Mouse (Mus musculus) gastrocnemius, adult 18-20 months (tissue): ENCODE data around the gene Zfp180. TPM values are rescaled to one million over a fixed set of nuclear protein-coding genes. Genes with fewer than 3 reads are reported as not detected.
"Not testable (repeated sequence)": the region's sequence is repeated elsewhere in the genome, so short reads cannot be mapped to it uniquely, and the experiment has no call there.

Experiments used
- DNase-seq: peaks from one replicate; pipeline ENCODE4 v3.0.0; 2021; ENCODE audit warnings: low spot score
- long read RNA-seq, 2 experiments: library from polyadenylated mRNA; stranded (forward); transcript quantifications; one replicate each; pipeline ENCODE4 v2.0.0; 2021
- total RNA-seq, 2 experiments: library from RNA; stranded (reverse); gene quantifications; 2 replicates each; pipeline ENCODE4 v1.2.3; 2021

The Zfp180 gene
- total RNA-seq = 10 to 100 TPM; 17.1 to 17.2 TPM
- long read RNA-seq, experiment 1, transcript Zfp180-201 (5 exons, 3,901 nt) = major isoform, 12 of 13 reads
- long read RNA-seq, experiment 1, partial matches to known transcripts = 0 of 13 reads
- long read RNA-seq, experiment 1, other reads (novel, unspliced or antisense) = 1 of 13 reads
- long read RNA-seq, experiment 2, transcript Zfp180-201 (5 exons, 3,901 nt) = major isoform, 11 of 12 reads
- long read RNA-seq, experiment 2, partial matches to known transcripts = 0 of 12 reads
- long read RNA-seq, experiment 2, other reads (novel, unspliced or antisense) = 1 of 12 reads

DNA sequence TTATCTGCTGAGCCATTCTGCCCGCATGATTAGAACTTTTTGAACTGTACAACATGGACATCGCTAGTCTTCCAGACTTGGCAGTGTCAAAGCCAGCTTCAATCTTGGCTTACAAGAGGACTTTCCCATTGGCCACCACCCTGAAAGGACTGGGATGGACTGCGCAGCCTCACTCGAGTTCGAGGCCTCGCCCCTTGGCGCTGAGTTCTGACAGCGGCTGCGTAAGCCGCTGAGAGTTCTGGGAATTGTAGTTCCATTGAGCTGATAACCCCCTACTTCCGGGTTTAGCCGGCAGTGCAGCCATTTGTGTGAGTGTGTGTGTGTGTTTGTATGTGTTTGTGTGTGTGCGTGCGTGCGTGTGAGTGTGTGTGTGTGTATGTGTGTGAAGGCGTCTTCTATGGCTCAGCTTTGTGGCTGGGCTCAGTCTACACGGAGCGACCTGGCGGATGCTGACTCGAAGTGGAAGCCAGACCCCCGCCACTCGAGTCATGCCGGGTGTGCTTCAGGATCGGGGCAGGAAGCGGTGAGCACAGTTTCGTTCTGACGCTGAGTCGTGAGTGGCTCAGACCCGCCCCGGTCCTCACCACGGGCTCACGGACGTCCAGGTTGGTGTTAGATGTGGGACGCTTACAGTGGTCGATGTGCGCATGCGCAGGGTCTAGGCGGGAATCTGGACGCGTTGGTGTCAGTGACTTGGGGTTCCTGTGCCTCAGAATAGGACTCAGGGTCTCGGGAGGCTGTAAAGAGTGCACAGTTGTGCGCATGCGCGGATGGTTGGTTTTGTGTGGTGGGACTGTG, at the start of gene Zfp180:
Zfp180 (plus strand) TSS at position 291 of the 798 bp plus-strand sequence.
- DNase-seq = peak; percentile 97

DNA sequence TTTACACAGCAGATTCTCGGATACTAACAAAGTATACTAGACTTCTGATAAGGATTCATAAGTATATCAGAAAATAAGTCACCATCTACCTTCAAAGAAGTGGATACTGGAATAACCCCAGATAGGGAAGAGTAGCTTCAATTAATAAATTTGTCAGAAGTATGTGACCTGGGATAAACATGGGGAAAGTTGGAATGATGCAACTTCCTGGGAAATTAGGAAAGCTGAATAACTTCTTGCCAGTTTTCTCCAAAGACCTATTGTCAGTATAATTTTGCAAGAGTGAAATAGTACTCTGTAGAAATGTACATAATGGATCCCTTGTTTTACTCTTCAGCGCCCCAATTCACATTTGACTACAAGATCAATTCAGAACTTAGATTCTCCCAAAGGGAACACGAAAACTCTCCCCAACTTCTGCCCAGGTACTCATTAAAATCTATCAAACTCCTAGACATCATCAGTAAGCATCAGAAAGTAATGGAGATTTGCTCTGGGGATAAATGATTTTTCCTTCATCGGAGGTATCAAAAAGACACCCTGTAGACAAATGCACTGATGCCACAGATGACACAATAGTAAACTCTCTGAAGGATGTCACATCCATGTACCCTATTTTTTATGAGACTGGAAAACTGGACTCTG, 28.9 kb upstream of the Zfp180 start, which contains the start of gene Vmn1r183:
Vmn1r183 (plus strand) TSS at position 595 of the 645 bp plus-strand sequence.
- no peak for DNase-seq

DNA sequence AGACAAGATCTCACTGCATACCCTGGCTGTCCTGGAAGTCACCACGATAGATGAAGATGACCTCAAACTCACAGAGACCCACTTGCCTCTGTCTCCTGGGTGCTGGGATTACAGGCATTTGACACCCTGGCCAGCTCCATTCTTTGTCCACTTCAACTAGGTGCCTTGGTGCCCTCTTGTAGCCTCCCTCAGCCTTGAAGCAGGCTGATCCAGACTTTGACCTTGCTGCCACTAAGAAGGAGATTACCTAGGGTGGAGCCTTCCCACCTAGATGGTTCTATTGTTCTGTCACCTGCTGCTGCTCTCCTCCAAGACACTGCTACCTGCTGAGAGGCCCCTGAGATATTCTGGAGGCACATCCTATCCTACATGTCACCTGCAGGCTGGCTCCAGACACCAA, 7.3 kb upstream of the Zfp180 start:
- DNase-seq = not testable (repeated sequence)

DNA sequence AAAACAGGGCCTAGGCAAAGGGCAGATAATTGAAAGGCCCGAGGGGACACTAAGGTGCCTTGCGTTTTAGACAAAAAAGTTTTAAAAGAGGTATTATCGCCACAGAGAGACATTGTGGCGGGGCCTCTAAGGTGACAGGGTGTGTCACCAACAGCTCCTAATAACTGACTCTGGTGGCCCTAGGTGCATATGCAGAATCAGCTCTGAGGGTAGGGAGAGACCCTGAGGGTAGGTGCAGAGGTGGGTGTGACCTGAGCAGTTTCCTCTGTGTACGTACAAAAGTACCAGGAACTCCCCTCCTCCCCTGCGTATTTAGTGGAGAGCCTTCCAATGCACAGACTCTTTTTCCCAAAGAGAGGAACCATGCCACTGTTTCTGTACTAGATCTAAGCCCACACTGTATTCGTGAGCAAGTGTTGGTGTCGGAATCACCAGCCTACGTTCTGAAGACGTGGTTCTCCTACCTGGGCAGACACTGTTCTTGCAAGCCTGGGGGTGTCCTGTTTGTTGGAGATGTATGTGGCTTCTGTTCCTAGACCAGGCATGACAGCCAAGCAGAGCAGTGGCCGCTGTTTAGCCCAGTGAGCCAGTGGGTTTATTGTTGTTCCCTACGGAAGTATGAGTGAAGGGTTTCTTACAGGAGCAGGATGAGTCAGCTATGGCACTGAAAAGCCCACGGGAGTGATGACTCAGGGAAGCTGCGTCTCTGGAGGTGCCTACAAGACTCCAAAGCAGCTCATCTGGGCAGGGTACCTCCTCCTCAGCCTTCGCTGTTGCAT, 922 bp downstream of the Zfp180 start:
- DNase-seq = no peak

DNA sequence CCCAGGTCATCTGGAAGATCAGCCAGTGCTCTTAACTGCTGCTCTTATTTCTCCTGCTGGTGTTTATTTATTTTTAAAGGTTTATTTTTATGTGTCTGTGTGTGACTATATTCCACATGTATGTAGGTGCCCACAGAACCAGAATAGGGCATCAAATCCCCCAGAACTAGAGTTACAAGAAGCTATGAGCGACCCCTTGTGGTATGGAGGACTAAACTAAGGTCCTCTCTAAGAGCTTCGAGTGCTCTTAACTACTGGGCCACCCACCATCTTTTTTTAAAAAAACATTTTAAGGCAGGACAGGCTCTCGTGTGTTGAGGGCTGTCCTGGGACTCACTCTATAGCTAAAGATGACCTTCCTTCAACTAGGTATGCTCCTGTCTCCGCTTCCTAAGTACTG, 5.1 kb downstream of the Zfp180 start:
- DNase-seq = no peak

DNA sequence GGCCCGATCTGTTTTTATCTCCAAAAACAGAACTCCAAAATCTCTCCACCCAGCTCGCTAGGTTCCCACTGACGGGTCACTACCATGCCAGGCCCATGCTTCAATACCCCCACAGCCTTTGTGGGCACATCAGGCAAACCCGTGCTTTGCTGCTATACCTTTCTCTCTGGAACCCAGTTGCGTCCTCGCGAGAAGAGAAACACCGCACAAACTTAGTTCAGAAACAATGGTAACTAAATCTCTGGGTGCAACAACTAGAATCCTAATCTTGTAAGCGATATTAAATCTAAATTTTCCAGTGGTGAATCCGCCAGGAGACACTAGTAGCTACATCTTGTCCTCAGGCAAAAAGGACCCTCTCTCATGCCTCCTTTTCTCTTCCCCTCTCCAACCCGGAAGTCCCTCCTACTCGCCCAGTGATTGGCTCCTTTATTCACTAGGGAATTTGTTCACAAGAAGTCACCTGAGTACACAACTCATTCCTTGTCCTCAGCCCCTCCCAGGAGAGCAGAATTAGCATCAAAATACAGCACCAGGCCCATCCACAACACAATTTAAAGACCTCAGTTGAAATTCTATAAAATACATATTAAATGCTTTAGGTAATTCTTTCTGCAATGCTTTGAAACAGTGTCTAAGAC, 5.9 kb downstream of the Zfp180 start:
- DNase-seq = no peak

DNA sequence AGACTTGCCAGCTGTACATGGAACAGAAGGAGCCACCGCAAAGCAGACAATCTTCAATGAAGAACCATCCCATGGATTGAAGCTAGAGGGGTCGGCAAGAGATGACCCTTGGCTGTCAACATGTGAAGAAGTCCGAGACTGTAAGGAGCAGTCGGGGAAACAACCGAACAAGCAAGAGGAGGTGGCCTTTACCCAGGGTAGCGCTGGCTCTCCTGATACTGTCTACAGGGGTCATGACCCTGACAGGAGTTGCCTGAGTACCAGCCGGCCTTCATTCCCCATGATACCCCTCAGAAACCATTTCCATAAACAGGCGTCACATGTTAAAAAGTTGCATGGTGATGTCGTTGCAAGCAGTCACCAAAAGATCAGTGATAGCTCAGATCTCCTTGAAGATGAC, 22.7 kb downstream of the Zfp180 start:
- DNase-seq = no peak

DNA sequence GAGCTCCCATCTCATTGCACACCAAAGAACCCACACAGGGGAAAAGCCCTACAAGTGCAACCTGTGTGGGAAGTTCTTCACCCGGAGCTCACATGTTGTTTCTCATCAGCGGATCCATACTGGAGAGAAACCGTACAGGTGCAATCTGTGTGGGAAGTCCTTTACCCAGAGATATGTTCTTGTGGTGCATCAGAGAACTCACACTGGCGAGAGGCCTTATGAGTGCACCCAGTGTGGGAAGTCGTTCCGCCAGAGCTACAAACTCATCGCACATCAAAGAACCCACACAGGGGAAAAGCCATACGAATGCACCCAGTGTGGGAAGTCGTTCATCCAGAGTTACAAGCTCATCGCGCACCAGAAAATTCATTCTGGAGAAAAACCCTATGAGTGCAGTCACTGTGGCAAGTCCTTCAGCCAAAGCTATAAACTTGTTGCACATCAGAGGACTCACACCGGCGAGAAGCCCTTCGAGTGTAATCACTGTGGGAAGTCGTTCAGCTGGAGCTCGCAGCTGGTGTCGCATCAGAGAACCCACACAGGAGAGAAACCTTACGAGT, 23.5 kb downstream of the Zfp180 start:
- no peak for DNase-seq

DNA sequence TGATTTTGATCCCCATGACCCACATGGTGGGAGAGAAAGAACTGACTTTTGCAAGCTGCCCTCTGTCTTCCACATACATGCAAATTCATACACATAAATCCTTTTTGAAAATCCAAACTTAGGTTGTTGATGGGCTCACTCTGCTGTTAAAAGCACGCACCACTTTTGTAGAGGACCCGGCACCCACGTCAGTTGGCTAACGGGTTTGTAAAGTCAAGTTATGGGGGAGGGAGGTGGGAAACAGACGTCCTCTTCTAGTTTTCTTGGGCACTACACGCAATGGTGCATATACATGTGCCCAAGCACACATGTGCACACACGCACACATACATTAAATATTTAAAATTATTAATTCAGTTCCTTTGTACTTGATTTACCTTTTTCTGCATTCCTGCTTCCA, 29.1 kb downstream of the Zfp180 start:
- DNase-seq = no peak

DNA sequence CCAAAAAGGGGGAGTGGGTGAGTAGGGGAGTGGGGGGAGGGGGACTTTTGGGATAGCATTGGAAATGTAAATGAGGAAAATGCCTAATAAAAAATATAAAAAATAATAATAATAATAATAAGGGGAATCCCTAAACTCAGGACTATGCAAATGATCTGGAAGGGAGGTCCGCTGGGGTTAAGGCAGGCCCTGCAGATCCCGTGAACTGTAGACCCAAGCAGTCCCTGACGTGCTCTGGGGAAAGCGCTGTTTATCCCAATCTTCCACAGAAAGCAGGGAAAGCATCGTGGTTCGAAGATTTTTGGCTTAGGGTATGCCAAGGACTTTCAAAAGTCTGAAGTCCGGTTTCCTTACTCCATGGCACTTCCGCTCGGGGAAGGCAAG, 30.0 kb downstream of the Zfp180 start:
- DNase-seq = no peak

DNA sequence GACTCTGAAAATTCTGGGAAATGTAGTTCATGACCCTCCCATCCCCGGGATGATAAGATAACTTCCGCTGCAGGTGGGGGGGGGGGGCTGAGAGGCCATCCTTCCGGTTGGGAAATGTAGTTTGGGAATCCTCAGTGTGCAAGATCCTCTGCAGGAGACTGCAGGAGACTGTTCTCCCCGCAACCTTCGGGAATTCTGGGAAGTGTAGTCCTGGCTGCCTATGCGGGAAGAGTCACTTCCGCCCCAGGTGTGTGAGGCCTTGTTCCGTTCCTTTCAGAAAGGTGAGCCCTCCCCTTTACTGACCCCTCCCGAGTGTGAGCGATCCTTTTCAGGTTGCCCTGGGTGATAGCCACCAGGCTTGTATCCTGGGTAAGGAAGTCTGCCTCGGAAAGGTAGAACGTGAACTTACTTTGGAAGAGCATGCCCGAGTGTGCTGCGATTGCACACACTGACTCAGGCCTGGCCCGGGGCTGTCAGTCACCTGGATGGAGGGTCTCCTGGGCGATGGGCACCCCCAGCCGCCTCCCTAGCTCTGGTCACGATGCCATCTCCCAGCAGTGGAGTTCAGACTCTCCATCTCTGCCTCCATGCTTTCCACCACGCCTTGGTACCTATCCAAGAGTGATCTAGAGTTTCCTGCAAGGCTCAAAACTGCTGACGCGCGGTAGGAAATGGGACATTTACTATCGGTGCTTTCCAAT, 30.6 kb downstream of the Zfp180 start, which contains the start of gene Zfp112:
Zfp112 (plus strand) TSS at position 159 of the 701 bp plus-strand sequence.
- DNase-seq = peak; percentile 87

DNA sequence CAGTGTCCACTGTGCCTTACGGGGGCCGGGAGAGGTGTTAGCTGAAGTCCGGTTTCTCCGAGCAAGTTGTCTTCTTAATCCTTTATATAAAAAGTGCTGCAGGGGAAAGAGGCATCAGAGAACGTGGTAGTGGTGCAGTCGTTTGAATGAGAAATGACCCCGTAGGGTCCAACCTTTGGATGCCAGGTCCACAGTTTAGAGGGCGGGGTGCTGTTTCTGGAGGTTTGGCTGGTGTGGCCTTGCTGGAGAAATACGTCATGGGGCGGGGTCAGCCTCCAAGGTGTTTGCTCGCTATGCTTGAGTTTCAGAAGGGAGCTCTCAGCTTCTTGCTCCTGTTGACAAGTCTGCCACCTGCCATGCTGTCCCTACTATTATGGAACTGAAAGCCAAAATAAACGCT, 31.3 kb downstream of the Zfp180 start:
- peak; percentile 45 for DNase-seq

DNA sequence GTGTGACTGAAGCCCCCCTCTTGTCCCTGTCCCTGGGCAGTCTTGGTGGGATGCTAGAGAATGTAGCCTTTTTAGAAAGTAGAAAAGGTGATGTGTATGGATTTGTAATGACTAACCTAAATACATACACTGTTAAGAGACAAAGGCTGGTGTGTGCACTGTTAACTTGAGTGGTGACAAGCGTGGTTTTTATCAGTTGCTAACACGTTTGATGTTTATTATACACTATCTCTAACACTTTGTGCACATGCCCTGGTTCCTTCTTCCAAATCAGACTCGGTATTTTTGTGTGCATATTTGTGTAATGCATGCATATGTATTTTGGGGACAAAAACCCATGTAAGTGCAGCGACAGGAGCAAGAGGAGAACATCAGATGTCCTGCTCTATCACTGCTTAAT, 34.9 kb downstream of the Zfp180 start:
- no peak for DNase-seq

DNA sequence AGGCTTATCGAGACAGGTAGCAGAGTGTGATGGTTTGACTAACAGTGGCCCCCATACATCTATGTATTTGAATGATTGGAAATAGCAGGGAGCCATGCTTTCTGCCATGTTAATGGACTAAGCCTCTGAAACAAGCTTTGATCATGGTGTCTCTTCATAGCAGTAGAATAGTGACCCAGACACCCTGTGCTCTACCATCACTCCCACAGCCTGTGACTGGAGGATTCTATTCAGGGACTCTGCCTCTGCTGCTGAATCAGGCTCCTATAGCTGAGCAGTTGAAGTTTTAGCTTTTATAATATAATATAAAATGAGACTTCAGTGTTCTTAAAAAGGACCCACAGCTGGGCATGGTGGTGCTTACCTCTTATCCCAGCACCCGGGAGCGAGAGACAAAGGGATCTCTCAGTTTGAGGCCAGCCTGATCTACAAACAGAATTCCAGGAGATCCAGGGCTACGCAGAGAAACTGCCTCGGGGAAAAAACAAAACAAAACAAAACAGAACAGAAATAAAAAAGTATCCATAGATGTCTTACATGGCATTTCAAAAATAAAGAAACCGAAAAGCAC, 51.8 kb downstream of the Zfp180 start:
- DNase-seq = no peak

DNA sequence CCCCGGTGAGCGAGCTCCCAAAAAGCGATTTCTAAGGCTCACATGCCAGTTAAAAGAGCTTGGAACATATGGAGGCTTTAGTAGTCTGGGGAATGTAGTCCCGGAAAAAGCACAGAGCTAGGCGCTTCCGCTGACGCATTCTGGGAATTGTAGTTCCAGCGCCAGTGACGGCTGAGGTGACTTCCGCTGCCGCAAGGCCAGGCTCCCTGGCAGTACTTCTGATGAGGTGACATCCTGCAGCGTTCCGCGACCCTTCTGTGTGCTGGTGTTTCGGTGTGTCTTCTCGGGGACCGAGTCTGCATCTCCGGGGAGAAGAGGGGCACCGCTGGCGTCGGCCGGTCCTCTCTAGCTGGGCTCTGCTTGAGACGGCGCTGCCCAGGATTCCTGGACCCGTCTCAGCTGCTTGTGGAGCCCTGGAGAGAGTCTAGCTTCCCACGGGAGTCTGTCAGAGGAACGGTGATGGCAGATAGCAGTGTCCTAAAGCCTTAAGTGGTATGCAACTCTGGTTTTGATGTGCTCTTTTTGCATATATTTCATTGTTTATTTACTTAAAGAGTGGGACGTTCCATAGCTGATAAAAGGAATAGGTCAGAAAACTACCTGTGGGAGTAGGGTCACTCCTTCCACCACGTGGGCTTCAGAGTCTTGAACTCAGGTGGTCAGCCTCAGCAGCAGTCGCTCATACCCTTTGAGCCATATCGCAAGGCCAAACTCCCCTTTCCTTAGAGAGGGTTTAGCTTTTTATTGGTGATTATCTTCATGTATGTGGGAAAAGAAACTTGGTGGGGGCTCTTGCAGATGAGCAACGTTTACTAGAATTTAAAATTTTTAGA, 52.5 kb downstream of the Zfp180 start, which contains the start of gene Zfp235:
Zfp235 (plus strand) TSS at position 174 of the 833 bp plus-strand sequence.
- peak; percentile 89 for DNase-seq

DNA sequence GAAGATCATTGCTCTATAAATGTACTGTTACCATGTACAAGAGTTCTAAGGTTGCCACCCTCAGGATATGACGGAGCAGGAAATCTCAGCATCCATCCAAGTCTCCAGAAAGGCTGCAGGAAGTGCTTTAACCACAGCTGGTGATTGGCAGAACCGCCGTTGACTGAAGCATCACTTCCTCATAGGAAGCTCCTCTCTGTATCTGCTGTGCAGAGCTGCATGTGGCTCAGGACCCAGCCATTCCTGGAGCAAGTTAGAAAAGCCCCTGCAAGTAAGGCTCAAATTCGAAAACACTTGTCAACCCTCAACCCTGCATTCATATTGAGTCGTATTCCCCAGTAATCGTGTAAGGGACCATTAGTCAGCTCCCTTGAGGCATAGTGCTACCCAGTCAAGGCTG, 60.8 kb downstream of the Zfp180 start:
- no peak for DNase-seq

DNA sequence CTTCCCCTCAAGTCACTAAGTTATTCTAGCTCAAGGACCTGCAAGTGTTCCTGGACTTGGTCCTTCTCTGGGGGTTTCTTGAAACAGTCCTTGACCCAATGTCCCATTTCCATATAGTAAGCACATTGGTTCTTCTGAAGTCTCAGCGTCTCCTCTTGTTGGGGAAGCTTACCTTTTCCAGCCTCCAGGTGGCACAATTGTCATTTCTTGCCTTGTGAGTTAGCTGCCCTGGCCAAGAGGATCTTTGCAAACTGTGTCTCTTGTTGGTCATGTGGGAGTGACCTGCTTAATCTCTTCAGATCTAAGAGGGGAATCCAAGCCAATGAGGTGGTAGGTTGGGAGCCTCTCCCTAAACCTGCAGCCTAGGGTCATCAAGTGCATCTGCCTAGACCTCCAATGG, 71.5 kb downstream of the Zfp180 start:
- DNase-seq = no peak
